Mouse (Mus musculus): ENCODE results near the gene Rap1gap2. TPM values are rescaled to one million over a fixed set of nuclear protein-coding genes. Genes with fewer than 3 reads are reported as not detected.

Gene Rap1gap2
- polyA plus RNA-seq, 1 experiment from 2014 or later: 9.9 TPM

GRCm38 (mm10) chr11:74493936-74494335, 116.8 kb downstream of the Rap1gap2 start:
- 76% methylated on average over 8 of the region's 8 CpGs for WGBS
- no peak overlapping the region for H3K9ac ChIP-seq (replicated peaks; ENCODE audit: low read depth, low read length)
- no peaks in the 10 kb centered on the region for H3K9me3 ChIP-seq (ENCODE audit: control insufficient read depth, low read length)
- H3K27me3 ChIP-seq (ENCODE audit: control insufficient read depth, insufficient read depth, low read length): no peaks in the 10 kb centered on the region
- H3K4me1 ChIP-seq (ENCODE audit: control insufficient read depth, insufficient read depth, low read length): no peaks in the 10 kb centered on the region
- no peak for ATAC-seq (ENCODE audit: low read depth)
- no peak overlapping the region for H3K4me3 ChIP-seq (ENCODE audit: low read depth, low read length)
- H3K4me2 ChIP-seq (ENCODE audit: low read depth, low read length): no peak overlapping the region
- H3K36me3 ChIP-seq (ENCODE audit: control insufficient read depth, insufficient read depth, low read length): no peaks in the 10 kb centered on the region
- no peak overlapping the region for H3K27ac ChIP-seq (ENCODE audit: low read depth, low read length)

GRCm38 (mm10) chr11:74493172-74493862, 117.4 kb downstream of the Rap1gap2 start:
- ATAC-seq (ENCODE audit: low read depth): no peak
- Histone ChIP-seq H3K27me3 (ENCODE audit: control insufficient read depth, insufficient read depth, low read length) (no peaks in the 10 kb centered on the region), H3K9me3 (ENCODE audit: control insufficient read depth, low read length) (no peaks in the 10 kb centered on the region), H3K4me1 (ENCODE audit: control insufficient read depth, insufficient read depth, low read length) (no peaks in the 10 kb centered on the region), H3K27ac (ENCODE audit: low read depth, low read length) (no peak overlapping the region), H3K4me2 (ENCODE audit: low read depth, low read length) (no peak overlapping the region), H3K36me3 (ENCODE audit: control insufficient read depth, insufficient read depth, low read length) (no peaks in the 10 kb centered on the region), H3K4me3 (ENCODE audit: low read depth, low read length) (no peak overlapping the region), H3K9ac (replicated peaks; ENCODE audit: low read depth, low read length) (no peak overlapping the region)
- WGBS: 78% methylated on average over 11 of the region's 11 CpGs

GRCm38 (mm10) chr11:74491130-74491529, 119.6 kb downstream of the Rap1gap2 start:
- 98% methylated on average over 4 of the region's 4 CpGs for WGBS
- H3K27ac ChIP-seq (ENCODE audit: low read depth, low read length): no peak overlapping the region
- H3K9ac ChIP-seq (replicated peaks; ENCODE audit: low read depth, low read length): no peak overlapping the region
- no peaks in the 10 kb centered on the region for H3K4me1 ChIP-seq (ENCODE audit: control insufficient read depth, insufficient read depth, low read length)
- no peaks in the 10 kb centered on the region for H3K36me3 ChIP-seq (ENCODE audit: control insufficient read depth, insufficient read depth, low read length)
- H3K4me2 ChIP-seq (ENCODE audit: low read depth, low read length): no peak overlapping the region
- H3K4me3 ChIP-seq (ENCODE audit: low read depth, low read length): no peak overlapping the region
- no peak for ATAC-seq (ENCODE audit: low read depth)
- no peaks in the 10 kb centered on the region for H3K27me3 ChIP-seq (ENCODE audit: control insufficient read depth, insufficient read depth, low read length)
- no peaks in the 10 kb centered on the region for H3K9me3 ChIP-seq (ENCODE audit: control insufficient read depth, low read length)

GRCm38 (mm10) chr11:74489239-74489638, 121.5 kb downstream of the Rap1gap2 start:
- Histone ChIP-seq H3K9ac (replicated peaks; ENCODE audit: low read depth, low read length) (no peak overlapping the region), H3K36me3 (ENCODE audit: control insufficient read depth, insufficient read depth, low read length) (no peaks in the 10 kb centered on the region), H3K27ac (ENCODE audit: low read depth, low read length) (no peak overlapping the region), H3K27me3 (ENCODE audit: control insufficient read depth, insufficient read depth, low read length) (no peaks in the 10 kb centered on the region), H3K9me3 (ENCODE audit: control insufficient read depth, low read length) (no peaks in the 10 kb centered on the region), H3K4me1 (ENCODE audit: control insufficient read depth, insufficient read depth, low read length) (no peaks in the 10 kb centered on the region), H3K4me3 (ENCODE audit: low read depth, low read length) (no peak overlapping the region), H3K4me2 (ENCODE audit: low read depth, low read length) (no peak overlapping the region)
- ATAC-seq (ENCODE audit: low read depth): no peak
- WGBS: 67% methylated on average over 5 of the region's 5 CpGs

GRCm38 (mm10) chr11:74487952-74488351, 122.8 kb downstream of the Rap1gap2 start:
- ATAC-seq (ENCODE audit: low read depth): no peak
- no peak overlapping the region for H3K4me3 ChIP-seq (ENCODE audit: low read depth, low read length)
- H3K9ac ChIP-seq (replicated peaks; ENCODE audit: low read depth, low read length): no peak overlapping the region
- H3K27me3 ChIP-seq (ENCODE audit: control insufficient read depth, insufficient read depth, low read length): no peaks in the 10 kb centered on the region
- H3K4me2 ChIP-seq (ENCODE audit: low read depth, low read length): no peak overlapping the region
- H3K4me1 ChIP-seq (ENCODE audit: control insufficient read depth, insufficient read depth, low read length): no peaks in the 10 kb centered on the region
- H3K27ac ChIP-seq (ENCODE audit: low read depth, low read length): no peak overlapping the region
- WGBS: 67% methylated on average over 3 of the region's 3 CpGs
- no peaks in the 10 kb centered on the region for H3K36me3 ChIP-seq (ENCODE audit: control insufficient read depth, insufficient read depth, low read length)
- no peaks in the 10 kb centered on the region for H3K9me3 ChIP-seq (ENCODE audit: control insufficient read depth, low read length)

GRCm38 (mm10) chr11:74485435-74486217, 125.1 kb downstream of the Rap1gap2 start:
- no peaks in the 10 kb centered on the region for H3K9me3 ChIP-seq (ENCODE audit: control insufficient read depth, low read length)
- H3K4me3 ChIP-seq (ENCODE audit: low read depth, low read length): no peak overlapping the region
- H3K9ac ChIP-seq (replicated peaks; ENCODE audit: low read depth, low read length): no peak overlapping the region
- 95% methylated on average over 7 of the region's 7 CpGs for WGBS
- H3K36me3 ChIP-seq (ENCODE audit: control insufficient read depth, insufficient read depth, low read length): no peaks in the 10 kb centered on the region
- no peaks in the 10 kb centered on the region for H3K4me1 ChIP-seq (ENCODE audit: control insufficient read depth, insufficient read depth, low read length)
- no peak overlapping the region for H3K4me2 ChIP-seq (ENCODE audit: low read depth, low read length)
- no peak overlapping the region for H3K27ac ChIP-seq (ENCODE audit: low read depth, low read length)
- ATAC-seq (ENCODE audit: low read depth): no peak
- H3K27me3 ChIP-seq (ENCODE audit: control insufficient read depth, insufficient read depth, low read length): no peaks in the 10 kb centered on the region

GRCm38 (mm10) chr11:74483871-74484270, 126.8 kb downstream of the Rap1gap2 start:
- no peak overlapping the region for H3K9ac ChIP-seq (replicated peaks; ENCODE audit: low read depth, low read length)
- H3K27me3 ChIP-seq (ENCODE audit: control insufficient read depth, insufficient read depth, low read length): no peaks in the 10 kb centered on the region
- H3K27ac ChIP-seq (ENCODE audit: low read depth, low read length): no peak overlapping the region
- no peak for ATAC-seq (ENCODE audit: low read depth)
- no peak overlapping the region for H3K4me3 ChIP-seq (ENCODE audit: low read depth, low read length)
- 85% methylated on average over 5 of the region's 5 CpGs for WGBS
- no peaks in the 10 kb centered on the region for H3K9me3 ChIP-seq (ENCODE audit: control insufficient read depth, low read length)
- H3K4me2 ChIP-seq (ENCODE audit: low read depth, low read length): no peak overlapping the region
- no peaks in the 10 kb centered on the region for H3K36me3 ChIP-seq (ENCODE audit: control insufficient read depth, insufficient read depth, low read length)
- H3K4me1 ChIP-seq (ENCODE audit: control insufficient read depth, insufficient read depth, low read length): no peaks in the 10 kb centered on the region

GRCm38 (mm10) chr11:74483153-74483817, 127.4 kb downstream of the Rap1gap2 start:
- Histone ChIP-seq H3K4me2 (ENCODE audit: low read depth, low read length) (no peak overlapping the region), H3K9ac (replicated peaks; ENCODE audit: low read depth, low read length) (no peak overlapping the region), H3K27me3 (ENCODE audit: control insufficient read depth, insufficient read depth, low read length) (no peaks in the 10 kb centered on the region), H3K4me1 (ENCODE audit: control insufficient read depth, insufficient read depth, low read length) (no peaks in the 10 kb centered on the region), H3K9me3 (ENCODE audit: control insufficient read depth, low read length) (no peaks in the 10 kb centered on the region), H3K4me3 (ENCODE audit: low read depth, low read length) (no peak overlapping the region), H3K27ac (ENCODE audit: low read depth, low read length) (no peak overlapping the region), H3K36me3 (ENCODE audit: control insufficient read depth, insufficient read depth, low read length) (no peaks in the 10 kb centered on the region)
- 80% methylated on average over 6 of the region's 6 CpGs for WGBS
- ATAC-seq (ENCODE audit: low read depth): no peak

- Histone ChIP-seq H3K27me3 (ENCODE audit: control insufficient read depth, insufficient read depth, low read length) (no peaks in the 10 kb centered on the region), H3K36me3 (ENCODE audit: control insufficient read depth, insufficient read depth, low read length) (no peaks in the 10 kb centered on the region), H3K4me2 (ENCODE audit: low read depth, low read length) (no peak overlapping the region), H3K9me3 (ENCODE audit: control insufficient read depth, low read length) (no peaks in the 10 kb centered on the region), H3K27ac (ENCODE audit: low read depth, low read length) (no peak overlapping the region), H3K4me1 (ENCODE audit: control insufficient read depth, insufficient read depth, low read length) (no peaks in the 10 kb centered on the region), H3K9ac (replicated peaks; ENCODE audit: low read depth, low read length) (no peak overlapping the region), H3K4me3 (ENCODE audit: low read depth, low read length) (no peak overlapping the region)
- no peak; the same call in 1 of the 2 replicates for ATAC-seq (ENCODE audit: low read depth)
- 65% methylated on average over 5 of the region's 5 CpGs for WGBS
These were observed 128.9 kb downstream of the Rap1gap2 start for GRCm38 (mm10) chr11:74481797-74482196.
